Mouse (Mus musculus): ENCODE data around the gene Gtf2f2. TPM values are rescaled to one million over a fixed set of nuclear protein-coding genes. Genes with fewer than 3 reads are reported as not detected.

The Gtf2f2 gene
- polyA plus RNA-seq, 1 experiment from 2014 or later, result 36.0 TPM

DNA sequence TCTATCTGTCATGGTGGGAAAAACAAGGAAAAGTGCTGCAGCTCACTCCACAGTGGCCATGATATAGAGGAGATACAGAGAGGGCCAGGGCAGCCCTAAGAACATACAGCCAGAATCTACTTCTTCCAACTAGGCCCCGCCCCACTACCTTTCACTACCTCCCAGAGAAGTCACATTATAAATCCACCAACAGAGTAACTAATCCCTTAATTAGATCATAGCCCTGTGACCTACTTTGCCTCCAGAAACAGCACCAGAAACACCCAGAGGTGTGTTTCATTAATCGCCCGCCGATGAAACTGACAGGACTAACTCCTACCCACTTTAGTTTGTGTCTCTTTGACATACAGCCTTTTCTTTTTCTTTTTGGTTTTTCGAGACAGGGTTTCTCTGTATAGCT, 1.5 kb downstream of the Gtf2f2 start:
- peaks cover 12% of the 10 kb centered on the region; the same call in 1 of the 2 replicates for H3K4me1 ChIP-seq (ENCODE audit: control insufficient read depth, insufficient read depth, low read length)
- no peak overlapping the region for H3K9ac ChIP-seq (replicated peaks; ENCODE audit: low read depth, low read length)
- no peaks in the 10 kb centered on the region for H3K9me3 ChIP-seq (ENCODE audit: control insufficient read depth, low read depth, low read length)
- no peaks in the 10 kb centered on the region for H3K36me3 ChIP-seq (ENCODE audit: control insufficient read depth, insufficient read depth, low read length)
- no peak for ATAC-seq (ENCODE audit: insufficient number of reproducible peaks, insufficient read depth, low FRiP score, low read depth)
- H3K27ac ChIP-seq (ENCODE audit: low read length), result no peak overlapping the region
- no peaks in the 10 kb centered on the region for H3K27me3 ChIP-seq (ENCODE audit: control insufficient read depth, insufficient read depth, low read length)
- WGBS, result 79% methylated on average over 5 of the region's 5 CpGs
- peak overlapping the region; percentile 86 for H3K4me3 ChIP-seq (ENCODE audit: low read depth, low read length)
- peak overlapping the region; percentile 68 for H3K4me2 ChIP-seq (replicated peaks; ENCODE audit: low read depth, low read length)

DNA sequence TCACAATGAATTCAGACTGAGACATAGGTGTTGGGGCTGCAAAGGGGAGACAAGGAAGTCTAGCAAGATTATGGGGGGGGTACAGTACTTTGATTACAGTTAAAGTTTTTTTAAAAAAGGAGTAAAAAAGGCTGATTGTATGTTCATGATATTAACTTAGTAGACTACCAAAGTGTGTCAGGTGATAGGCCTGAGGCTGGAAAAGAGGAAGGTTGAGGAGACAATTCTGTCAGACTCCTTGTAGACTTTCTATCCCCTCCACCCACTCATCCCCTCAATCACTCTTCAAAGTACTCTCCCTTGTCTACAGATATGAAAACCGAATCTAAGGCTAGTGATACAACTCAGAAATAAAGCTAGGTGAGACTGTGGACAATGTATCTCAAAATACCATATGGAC, 2.5 kb downstream of the Gtf2f2 start:
- 91% methylated on average over 1 of the region's 1 CpGs for WGBS
- Histone ChIP-seq H3K27ac (ENCODE audit: low read length) (no peak overlapping the region), H3K4me2 (replicated peaks; ENCODE audit: low read depth, low read length) (no peak overlapping the region), H3K27me3 (ENCODE audit: control insufficient read depth, insufficient read depth, low read length) (no peaks in the 10 kb centered on the region), H3K4me1 (ENCODE audit: control insufficient read depth, insufficient read depth, low read length) (peaks cover 12% of the 10 kb centered on the region; the same call in 1 of the 2 replicates), H3K36me3 (ENCODE audit: control insufficient read depth, insufficient read depth, low read length) (no peaks in the 10 kb centered on the region), H3K9me3 (ENCODE audit: control insufficient read depth, low read depth, low read length) (no peaks in the 10 kb centered on the region), H3K9ac (replicated peaks; ENCODE audit: low read depth, low read length) (no peak overlapping the region), H3K4me3 (ENCODE audit: low read depth, low read length) (no peak overlapping the region)
- ATAC-seq (ENCODE audit: insufficient number of reproducible peaks, insufficient read depth, low FRiP score, low read depth), result no peak

DNA sequence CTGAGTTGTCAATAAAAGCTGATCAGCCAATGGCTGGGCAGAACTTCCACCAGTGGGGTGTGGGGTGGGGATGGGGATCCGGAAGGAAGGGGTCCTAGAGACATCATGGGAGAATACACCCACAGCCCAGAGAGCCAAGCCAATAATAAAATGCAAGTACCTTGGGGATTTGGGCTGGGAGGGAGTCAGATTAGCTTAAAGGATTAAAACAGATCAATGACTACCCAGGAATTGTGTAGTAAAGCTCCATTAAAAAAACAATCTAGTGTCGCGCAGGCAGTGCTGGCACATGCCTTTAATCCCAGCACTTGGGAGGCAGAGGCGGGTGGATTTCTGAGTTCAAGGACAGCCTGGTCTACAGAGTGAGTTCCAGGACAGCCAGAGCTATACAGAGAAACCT, 5.7 kb downstream of the Gtf2f2 start:
- H3K9me3 ChIP-seq (ENCODE audit: control insufficient read depth, low read depth, low read length), result no peaks in the 10 kb centered on the region
- no peak overlapping the region for H3K4me2 ChIP-seq (replicated peaks; ENCODE audit: low read depth, low read length)
- H3K9ac ChIP-seq (replicated peaks; ENCODE audit: low read depth, low read length), result no peak overlapping the region
- H3K27me3 ChIP-seq (ENCODE audit: control insufficient read depth, insufficient read depth, low read length), result no peaks in the 10 kb centered on the region
- H3K36me3 ChIP-seq (ENCODE audit: control insufficient read depth, insufficient read depth, low read length), result no peaks in the 10 kb centered on the region
- no peak overlapping the region for H3K27ac ChIP-seq (ENCODE audit: low read length)
- H3K4me1 ChIP-seq (ENCODE audit: control insufficient read depth, insufficient read depth, low read length), result peaks cover 8% of the 10 kb centered on the region; the same call in 1 of the 2 replicates
- H3K4me3 ChIP-seq (ENCODE audit: low read depth, low read length), result no peak overlapping the region
- WGBS, result 90% methylated on average over 4 of the region's 4 CpGs
- ATAC-seq (ENCODE audit: insufficient number of reproducible peaks, insufficient read depth, low FRiP score, low read depth), result no peak

DNA sequence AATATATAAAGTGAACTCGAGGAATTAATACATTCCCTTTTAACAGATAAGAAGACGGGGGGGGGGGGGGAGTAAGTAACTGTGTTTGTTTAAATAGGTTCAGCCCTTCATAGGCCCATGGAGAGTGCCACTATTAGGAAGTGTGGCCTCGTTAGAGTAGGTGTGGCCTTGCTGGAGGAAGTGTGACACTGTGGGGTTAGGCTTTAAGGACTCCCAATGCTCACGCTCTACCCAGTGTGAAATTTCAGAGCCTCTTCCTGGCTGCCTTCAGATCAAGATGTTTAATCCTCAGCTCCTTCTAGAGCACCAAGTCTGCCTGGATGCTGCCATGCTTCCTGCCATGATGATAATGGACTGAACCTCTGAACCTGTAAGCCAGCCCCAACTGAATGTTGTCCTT, 8.9 kb downstream of the Gtf2f2 start:
- no peaks in the 10 kb centered on the region for H3K36me3 ChIP-seq (ENCODE audit: control insufficient read depth, insufficient read depth, low read length)
- no peaks in the 10 kb centered on the region for H3K27me3 ChIP-seq (ENCODE audit: control insufficient read depth, insufficient read depth, low read length)
- H3K27ac ChIP-seq (ENCODE audit: low read length), result no peak overlapping the region
- no peaks in the 10 kb centered on the region for H3K9me3 ChIP-seq (ENCODE audit: control insufficient read depth, low read depth, low read length)
- ATAC-seq (ENCODE audit: insufficient number of reproducible peaks, insufficient read depth, low FRiP score, low read depth), result no peak
- WGBS, result 73% methylated on average over 4 of the region's 4 CpGs
- no peak overlapping the region for H3K9ac ChIP-seq (replicated peaks; ENCODE audit: low read depth, low read length)
- H3K4me1 ChIP-seq (ENCODE audit: control insufficient read depth, insufficient read depth, low read length), result no peaks in the 10 kb centered on the region
- no peak overlapping the region for H3K4me3 ChIP-seq (ENCODE audit: low read depth, low read length)
- no peak overlapping the region for H3K4me2 ChIP-seq (replicated peaks; ENCODE audit: low read depth, low read length)

DNA sequence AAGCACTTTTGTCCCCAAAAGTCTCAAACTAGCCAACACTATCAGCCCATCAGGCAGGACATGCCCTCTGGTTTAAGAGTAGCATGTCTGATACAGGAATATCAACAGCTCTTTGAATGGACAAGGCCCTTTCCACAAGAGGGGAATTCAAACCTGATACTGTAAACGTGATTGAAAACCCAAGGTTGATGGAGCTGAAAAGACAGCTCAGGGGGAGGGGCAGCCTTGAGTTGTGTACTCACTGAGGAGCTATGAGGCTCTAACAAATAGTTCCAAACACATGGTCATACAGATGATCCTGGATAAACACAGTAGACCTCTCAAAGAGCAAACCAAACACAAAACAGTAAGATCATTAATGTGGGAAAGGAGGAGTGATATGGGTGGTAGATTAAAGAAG, 12.6 kb downstream of the Gtf2f2 start:
- H3K4me1 ChIP-seq (ENCODE audit: control insufficient read depth, insufficient read depth, low read length), result no peaks in the 10 kb centered on the region
- H3K27me3 ChIP-seq (ENCODE audit: control insufficient read depth, insufficient read depth, low read length), result no peaks in the 10 kb centered on the region
- no peaks in the 10 kb centered on the region for H3K9me3 ChIP-seq (ENCODE audit: control insufficient read depth, low read depth, low read length)
- no peak overlapping the region for H3K4me3 ChIP-seq (ENCODE audit: low read depth, low read length)
- no peak overlapping the region for H3K9ac ChIP-seq (replicated peaks; ENCODE audit: low read depth, low read length)
- WGBS, result 52% methylated on average over 1 of the region's 1 CpGs
- no peak for ATAC-seq (ENCODE audit: insufficient number of reproducible peaks, insufficient read depth, low FRiP score, low read depth)
- H3K4me2 ChIP-seq (replicated peaks; ENCODE audit: low read depth, low read length), result no peak overlapping the region
- H3K27ac ChIP-seq (ENCODE audit: low read length), result no peak overlapping the region
- no peaks in the 10 kb centered on the region for H3K36me3 ChIP-seq (ENCODE audit: control insufficient read depth, insufficient read depth, low read length)

DNA sequence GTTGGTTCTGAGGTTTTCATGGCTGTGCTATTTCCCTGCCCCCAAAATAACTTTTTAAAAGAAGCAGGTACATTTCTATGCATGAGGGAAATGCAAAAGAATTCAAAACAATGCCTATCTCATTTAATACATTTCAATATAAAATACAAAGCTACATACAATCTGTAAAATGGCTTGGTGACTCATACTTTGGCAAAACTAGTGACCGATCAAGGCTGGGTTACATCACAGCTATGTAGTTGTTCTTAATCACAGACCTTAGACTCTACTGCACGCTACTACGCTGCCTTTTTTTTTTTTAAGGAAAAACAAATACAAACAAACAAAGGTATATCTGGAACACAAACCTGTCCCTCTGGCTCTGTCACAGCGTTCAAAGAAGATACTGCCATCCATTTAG, 18.3 kb downstream of the Gtf2f2 start:
- no peak overlapping the region for H3K4me3 ChIP-seq (ENCODE audit: low read depth, low read length)
- no peak for ATAC-seq (ENCODE audit: insufficient number of reproducible peaks, insufficient read depth, low FRiP score, low read depth)
- 94% methylated on average over 4 of the region's 4 CpGs for WGBS
- H3K27ac ChIP-seq (ENCODE audit: low read length), result no peak overlapping the region
- H3K27me3 ChIP-seq (ENCODE audit: control insufficient read depth, insufficient read depth, low read length), result no peaks in the 10 kb centered on the region
- H3K4me2 ChIP-seq (replicated peaks; ENCODE audit: low read depth, low read length), result no peak overlapping the region
- no peaks in the 10 kb centered on the region for H3K36me3 ChIP-seq (ENCODE audit: control insufficient read depth, insufficient read depth, low read length)
- H3K9ac ChIP-seq (replicated peaks; ENCODE audit: low read depth, low read length), result no peak overlapping the region
- H3K4me1 ChIP-seq (ENCODE audit: control insufficient read depth, insufficient read depth, low read length), result no peaks in the 10 kb centered on the region
- no peaks in the 10 kb centered on the region for H3K9me3 ChIP-seq (ENCODE audit: control insufficient read depth, low read depth, low read length)

DNA sequence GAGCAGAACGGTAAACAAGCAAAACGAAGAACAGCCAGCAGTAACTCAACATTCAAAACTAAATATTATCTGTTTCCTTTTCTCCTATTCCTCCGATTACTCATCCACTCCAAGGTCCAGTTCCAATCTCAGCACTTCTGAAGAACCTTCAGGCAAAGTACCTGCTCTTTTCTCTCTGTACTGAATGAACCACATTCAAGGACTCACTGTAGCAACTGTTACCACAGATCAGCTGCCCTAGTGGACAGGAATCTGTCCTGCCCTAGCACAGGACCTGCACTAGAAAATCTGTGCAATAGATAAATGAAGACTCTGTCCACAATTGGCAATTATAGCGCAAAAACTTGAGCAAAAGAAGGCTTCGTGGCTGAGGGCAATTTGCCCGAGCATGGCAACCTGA, 19.7 kb downstream of the Gtf2f2 start:
- no peaks in the 10 kb centered on the region for H3K9me3 ChIP-seq (ENCODE audit: control insufficient read depth, low read depth, low read length)
- no peak for ATAC-seq (ENCODE audit: insufficient number of reproducible peaks, insufficient read depth, low FRiP score, low read depth)
- no peaks in the 10 kb centered on the region for H3K27me3 ChIP-seq (ENCODE audit: control insufficient read depth, insufficient read depth, low read length)
- no peak overlapping the region for H3K4me2 ChIP-seq (replicated peaks; ENCODE audit: low read depth, low read length)
- H3K9ac ChIP-seq (replicated peaks; ENCODE audit: low read depth, low read length), result no peak overlapping the region
- H3K27ac ChIP-seq (ENCODE audit: low read length), result no peak overlapping the region
- 90% methylated on average over 6 of the region's 6 CpGs for WGBS
- H3K36me3 ChIP-seq (ENCODE audit: control insufficient read depth, insufficient read depth, low read length), result no peaks in the 10 kb centered on the region
- no peak overlapping the region for H3K4me3 ChIP-seq (ENCODE audit: low read depth, low read length)
- H3K4me1 ChIP-seq (ENCODE audit: control insufficient read depth, insufficient read depth, low read length), result no peaks in the 10 kb centered on the region

DNA sequence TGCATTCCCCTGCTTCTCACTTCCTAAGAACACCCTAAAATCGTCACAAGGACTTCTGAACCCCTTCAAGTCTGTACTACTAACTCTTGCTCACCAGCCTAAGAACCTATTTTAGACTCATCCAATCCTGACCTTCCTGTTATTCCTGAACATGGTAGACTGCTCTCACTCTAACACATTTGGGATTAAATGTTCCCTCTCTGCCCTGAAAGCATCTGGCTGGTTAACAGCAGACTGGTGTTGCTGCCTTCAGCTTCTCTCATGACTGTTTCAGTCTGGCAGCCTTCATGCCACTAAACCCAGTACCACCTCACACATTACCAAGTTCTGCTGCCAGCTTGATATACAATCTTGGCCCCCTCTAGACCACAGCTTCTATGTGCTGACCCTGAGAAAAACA, 21.5 kb downstream of the Gtf2f2 start:
- H3K9me3 ChIP-seq (ENCODE audit: control insufficient read depth, low read depth, low read length), result no peaks in the 10 kb centered on the region
- H3K27ac ChIP-seq (ENCODE audit: low read length), result no peak overlapping the region
- no peak overlapping the region for H3K9ac ChIP-seq (replicated peaks; ENCODE audit: low read depth, low read length)
- no peaks in the 10 kb centered on the region for H3K27me3 ChIP-seq (ENCODE audit: control insufficient read depth, insufficient read depth, low read length)
- no peak overlapping the region for H3K4me3 ChIP-seq (ENCODE audit: low read depth, low read length)
- H3K4me1 ChIP-seq (ENCODE audit: control insufficient read depth, insufficient read depth, low read length), result no peaks in the 10 kb centered on the region
- no peaks in the 10 kb centered on the region for H3K36me3 ChIP-seq (ENCODE audit: control insufficient read depth, insufficient read depth, low read length)
- H3K4me2 ChIP-seq (replicated peaks; ENCODE audit: low read depth, low read length), result no peak overlapping the region
- WGBS, result 87% methylated on average over 1 of the region's 1 CpGs
- no peak for ATAC-seq (ENCODE audit: insufficient number of reproducible peaks, insufficient read depth, low FRiP score, low read depth)

DNA sequence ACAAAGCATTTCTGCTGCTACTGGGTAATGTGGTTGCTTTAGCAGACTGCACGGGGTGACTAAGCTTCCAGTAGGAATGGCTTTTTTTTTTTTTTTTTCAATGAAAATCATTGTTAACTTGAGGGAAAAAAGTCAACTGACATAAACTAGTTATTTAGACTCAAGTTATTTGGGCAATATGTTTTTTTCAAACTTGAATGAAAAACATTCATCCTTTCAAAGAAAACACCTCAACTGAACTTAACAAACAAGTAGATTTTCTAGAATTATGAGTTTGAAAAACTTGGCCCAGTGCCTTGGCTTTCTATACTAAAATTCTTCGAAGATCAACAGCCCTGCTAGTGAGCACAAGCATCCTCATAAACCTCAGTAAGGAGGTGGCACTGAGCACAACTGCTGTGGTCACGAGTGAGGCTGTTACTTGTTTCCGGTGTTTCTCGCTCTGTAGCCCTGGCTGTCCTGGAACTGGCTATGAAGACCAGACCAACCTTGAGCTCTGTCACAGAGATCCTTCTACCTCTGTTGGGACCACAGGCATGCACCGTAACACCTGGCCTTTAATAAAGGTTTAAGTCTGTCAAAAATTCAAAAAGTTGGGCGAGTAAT, 23.7 kb downstream of the Gtf2f2 start:
- H3K4me2 ChIP-seq (replicated peaks; ENCODE audit: low read depth, low read length), result no peak overlapping the region
- H3K27ac ChIP-seq (ENCODE audit: low read length), result no peak overlapping the region
- no peaks in the 10 kb centered on the region for H3K27me3 ChIP-seq (ENCODE audit: control insufficient read depth, insufficient read depth, low read length)
- no peaks in the 10 kb centered on the region for H3K9me3 ChIP-seq (ENCODE audit: control insufficient read depth, low read depth, low read length)
- H3K4me3 ChIP-seq (ENCODE audit: low read depth, low read length), result no peak overlapping the region
- H3K9ac ChIP-seq (replicated peaks; ENCODE audit: low read depth, low read length), result no peak overlapping the region
- ATAC-seq (ENCODE audit: insufficient number of reproducible peaks, insufficient read depth, low FRiP score, low read depth), result no peak
- no peaks in the 10 kb centered on the region for H3K4me1 ChIP-seq (ENCODE audit: control insufficient read depth, insufficient read depth, low read length)
- WGBS, result 84% methylated on average over 7 of the region's 7 CpGs
- no peaks in the 10 kb centered on the region for H3K36me3 ChIP-seq (ENCODE audit: control insufficient read depth, insufficient read depth, low read length)
